Mouse (Mus musculus): ENCODE results near the gene Slc4a5. TPM values are rescaled to one million over a fixed set of nuclear protein-coding genes. Genes with fewer than 3 reads are reported as not detected.
A peak's percentile ranks its signal among the peaks of the same experiment; 100 is the strongest.
"Not testable (repeated sequence)": the region's sequence is repeated elsewhere in the genome, so short reads cannot be mapped to it uniquely, and the experiment has no call there.

Gene Slc4a5
- total RNA-seq, 2 experiments from 2014 or later, result 0.02 TPM; not detected in 1

GRCm38 (mm10) chr6:83300447-83301229 lies 81.0 kb downstream of the Slc4a5 start:
- no peak for ATAC-seq (ENCODE audit: poor library complexity, severe bottlenecking)

- ATAC-seq (ENCODE audit: poor library complexity, severe bottlenecking), result no peak
Measured at GRCm38 (mm10) chr6:83301294-83301693, 81.7 kb downstream of the Slc4a5 start.

GRCm38 (mm10) chr6:83302264-83302663 lies 82.6 kb downstream of the Slc4a5 start:
- ATAC-seq (ENCODE audit: poor library complexity, severe bottlenecking), result no peak

GRCm38 (mm10) chr6:83309017-83309416 lies 89.4 kb downstream of the Slc4a5 start:
- no peak for ATAC-seq (ENCODE audit: poor library complexity, severe bottlenecking)

- ATAC-seq (ENCODE audit: poor library complexity, severe bottlenecking), result no peak
Measured at GRCm38 (mm10) chr6:83311206-83311605, 91.6 kb downstream of the Slc4a5 start.

GRCm38 (mm10) chr6:83312021-83312420 lies 92.4 kb downstream of the Slc4a5 start:
- no peak for ATAC-seq (ENCODE audit: poor library complexity, severe bottlenecking)

GRCm38 (mm10) chr6:83312514-83312913 lies 92.9 kb downstream of the Slc4a5 start:
- no peak for ATAC-seq (ENCODE audit: poor library complexity, severe bottlenecking)

- no peak for ATAC-seq (ENCODE audit: poor library complexity, severe bottlenecking)
Measured at GRCm38 (mm10) chr6:83315293-83315692, 95.7 kb downstream of the Slc4a5 start.

- no peak for ATAC-seq (ENCODE audit: poor library complexity, severe bottlenecking)
Measured at GRCm38 (mm10) chr6:83316022-83316421, 96.4 kb downstream of the Slc4a5 start.

- ATAC-seq (ENCODE audit: poor library complexity, severe bottlenecking), result peak; percentile 92
Measured at GRCm38 (mm10) chr6:83317108-83317741, 97.6 kb downstream of the Slc4a5 start.

- ATAC-seq (ENCODE audit: poor library complexity, severe bottlenecking), result no peak
Measured at GRCm38 (mm10) chr6:83321927-83322326, 102.3 kb downstream of the Slc4a5 start.

GRCm38 (mm10) chr6:83322794-83323193 lies 103.2 kb downstream of the Slc4a5 start:
- no peak for ATAC-seq (ENCODE audit: poor library complexity, severe bottlenecking)

GRCm38 (mm10) chr6:83323652-83324419 lies 104.2 kb downstream of the Slc4a5 start:
- no peak for ATAC-seq (ENCODE audit: poor library complexity, severe bottlenecking)

GRCm38 (mm10) chr6:83325525-83326393 lies 106.1 kb downstream of the Slc4a5 start, which contains the start of the genes Mthfd2 and Mob1a:
Mthfd2 (minus strand) TSS chr6:83325908.
Mob1a (plus strand) TSS chr6:83326016.
- peak; percentile 91 for ATAC-seq (ENCODE audit: poor library complexity, severe bottlenecking)

GRCm38 (mm10) chr6:83326394-83326736 lies 106.7 kb downstream of the Slc4a5 start:
- ATAC-seq (ENCODE audit: poor library complexity, severe bottlenecking), result no peak

- no peak for ATAC-seq (ENCODE audit: poor library complexity, severe bottlenecking)
Measured at GRCm38 (mm10) chr6:83326761-83327160, 107.1 kb downstream of the Slc4a5 start.

GRCm38 (mm10) chr6:83327591-83328190 lies 108.1 kb downstream of the Slc4a5 start:
- ATAC-seq (ENCODE audit: poor library complexity, severe bottlenecking), result no peak

GRCm38 (mm10) chr6:83341387-83341786 lies 121.8 kb downstream of the Slc4a5 start:
- no peak for ATAC-seq (ENCODE audit: poor library complexity, severe bottlenecking)

GRCm38 (mm10) chr6:83342957-83343356 lies 123.3 kb downstream of the Slc4a5 start:
- no peak for ATAC-seq (ENCODE audit: poor library complexity, severe bottlenecking)

- not testable (repeated sequence) for ATAC-seq (ENCODE audit: poor library complexity, severe bottlenecking)
Measured at GRCm38 (mm10) chr6:83345285-83345684, 125.7 kb downstream of the Slc4a5 start.
